Mouse (Mus musculus) liver, embryonic 16.5 days (tissue): ENCODE results near the gene Phlda2. TPM values are rescaled to one million over a fixed set of nuclear protein-coding genes. Genes with fewer than 3 reads are reported as not detected.

Experiments
- polyA plus RNA-seq: library from polyadenylated mRNA; unstranded; fragments of >200 nt; fragmentation: Nextera tagmentation; extraction: Ambion mirVana; gene quantifications from 2 replicates; pipeline ENCODE4 v1.2.1, GENCODE M21; 2015

The Phlda2 gene
- polyA plus RNA-seq, 1 experiment from 2014 or later, result 25.9 TPM

Other genes starting within 250 kb of the Phlda2 start
- gene Cdkn1c, start 42.1 kb downstream of the Phlda2 start, polyA plus RNA-seq, result 143 and 173 TPM in 2 replicates
- gene Slc22a18, start 29.4 kb downstream of the Phlda2 start, polyA plus RNA-seq, result 13.0 and 14.4 TPM in 2 replicates
- gene Nap1l4, start 46.0 kb upstream of the Phlda2 start, polyA plus RNA-seq, result 74.9 and 78.9 TPM in 2 replicates
- 62.0 and 64.3 TPM in 2 replicates for gene Cars, start 96.9 kb upstream of the Phlda2 start, polyA plus RNA-seq
- gene Tnfrsf26, start 125.6 kb upstream of the Phlda2 start, polyA plus RNA-seq, result 1.3 and 1.4 TPM in 2 replicates
- 0.42 and 0.53 TPM in 2 replicates for gene Tnfrsf22, start 146.5 kb upstream of the Phlda2 start, polyA plus RNA-seq
- 0.35 and 0.55 TPM in 2 replicates for gene Tnfrsf23, start 182.7 kb upstream of the Phlda2 start, polyA plus RNA-seq